Mouse (Mus musculus): Measurements from ENCODE around the gene Olfr97.

Olfr97 gene

GRCm38 (mm10) chr17:37196845-37197724 is 40.0 kb downstream of the Olfr97 start:
- DNase-seq (ENCODE audit: low spot score in 2 of 2): no peak

- no peak for DNase-seq (ENCODE audit: low spot score in 2 of 2)
Measured at GRCm38 (mm10) chr17:37194782-37195181, 42.3 kb downstream of the Olfr97 start.

GRCm38 (mm10) chr17:37193656-37194055 is 43.5 kb downstream of the Olfr97 start, which contains the start of gene Ubd:
Gene Ubd (plus strand): TSS chr17:37193892.
- no peak for DNase-seq (ENCODE audit: low spot score in 2 of 2)

GRCm38 (mm10) chr17:37193032-37193431 is 44.1 kb downstream of the Olfr97 start:
- DNase-seq (ENCODE audit: low spot score in 2 of 2): no peak

- no peak for DNase-seq (ENCODE audit: low spot score in 2 of 2)
Measured at GRCm38 (mm10) chr17:37190711-37191110, 46.4 kb downstream of the Olfr97 start.

GRCm38 (mm10) chr17:37185474-37185873 is 51.7 kb downstream of the Olfr97 start:
- DNase-seq (ENCODE audit: low spot score in 2 of 2): no peak

Measured in spleen, postnatal 4 days (tissue).